Mouse (Mus musculus): Measurements from ENCODE around the gene Rin2.
A peak's percentile ranks its signal among the peaks of the same experiment; 100 is the strongest.

Gene Rin2

DNA sequence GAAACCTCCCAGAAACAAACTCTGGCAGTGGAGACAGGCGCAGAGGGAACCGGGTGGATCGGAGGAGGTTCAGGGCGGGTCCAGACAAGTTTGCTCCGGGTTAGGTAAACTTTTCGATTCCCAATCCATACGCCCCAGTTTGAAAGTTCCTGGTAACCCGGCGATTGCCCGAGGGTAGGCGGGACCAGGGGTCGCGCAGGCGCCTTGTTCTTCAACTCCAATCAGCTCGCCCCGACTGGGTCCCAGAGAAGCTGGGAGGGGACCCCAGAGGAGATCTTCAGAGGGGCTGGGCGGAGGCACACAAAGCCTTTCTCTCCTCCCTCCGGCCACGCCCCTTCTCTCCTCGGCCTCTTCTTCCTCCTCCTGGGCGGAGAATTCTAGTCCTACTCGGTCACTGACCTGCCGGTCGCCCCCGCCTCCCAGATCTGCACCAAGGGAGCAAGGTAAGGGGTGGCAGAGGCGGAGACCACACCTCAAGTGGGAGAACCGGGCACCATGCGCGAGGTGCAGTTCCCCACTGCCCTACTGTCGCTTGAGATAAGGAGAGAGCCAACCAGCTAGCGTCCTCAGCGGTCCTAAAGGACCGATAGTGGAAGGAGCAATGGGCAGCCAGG lies at the start of gene Rin2:
Rin2 (plus strand) TSS at position 74 of the 614 bp plus-strand sequence.
- peak; percentile 59 for DNase-seq

DNA sequence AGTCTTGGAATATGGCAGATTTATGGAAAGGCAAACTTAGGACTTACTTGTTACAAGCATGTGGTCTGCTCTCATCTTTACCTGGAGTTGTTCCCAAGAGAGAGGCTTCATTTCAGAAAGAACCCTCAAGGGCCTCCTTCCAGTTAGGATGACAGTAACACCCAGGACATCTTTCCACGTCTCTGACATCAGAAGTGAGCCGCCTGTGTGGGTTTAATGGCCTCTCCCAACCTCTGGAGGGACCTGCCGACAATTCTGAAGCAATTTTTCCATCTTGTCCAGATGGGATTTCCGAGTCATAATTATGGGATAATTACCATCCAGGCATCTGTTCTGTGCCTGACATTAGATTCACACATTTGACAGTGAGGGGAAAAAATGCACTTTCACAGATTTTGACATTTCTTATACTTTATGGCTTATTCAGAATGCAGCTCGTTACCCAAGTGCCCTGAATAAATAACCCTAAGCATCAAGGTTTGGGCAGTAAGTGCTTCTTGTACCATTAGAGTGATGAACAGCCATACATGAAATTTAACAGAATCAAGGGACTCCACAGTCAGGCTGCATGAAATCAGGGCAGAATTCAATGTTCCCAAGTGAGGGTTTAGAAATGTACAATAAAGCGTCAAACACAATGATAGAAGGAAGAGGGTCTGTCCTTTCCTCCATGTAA lies 43.8 kb upstream of the Rin2 start:
- no peak for DNase-seq

DNA sequence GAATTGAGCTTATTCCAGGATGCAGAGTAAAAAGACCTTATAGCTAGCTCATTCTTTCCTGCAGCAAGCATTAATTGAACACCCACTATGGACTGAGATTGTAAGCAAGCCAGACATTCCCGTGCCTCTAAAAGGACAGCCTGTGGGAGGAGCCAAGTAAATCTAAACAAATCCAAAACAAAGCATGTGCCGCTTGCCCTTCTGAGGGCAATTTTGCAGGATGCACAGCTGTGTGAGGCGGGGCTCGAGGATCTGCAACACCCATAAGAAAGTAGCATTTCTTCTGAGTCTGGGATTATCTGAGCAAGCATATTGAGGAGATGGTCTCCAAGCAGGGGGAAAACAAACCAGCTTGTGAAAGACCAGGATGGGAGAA lies 43.2 kb upstream of the Rin2 start:
- DNase-seq = no peak

DNA sequence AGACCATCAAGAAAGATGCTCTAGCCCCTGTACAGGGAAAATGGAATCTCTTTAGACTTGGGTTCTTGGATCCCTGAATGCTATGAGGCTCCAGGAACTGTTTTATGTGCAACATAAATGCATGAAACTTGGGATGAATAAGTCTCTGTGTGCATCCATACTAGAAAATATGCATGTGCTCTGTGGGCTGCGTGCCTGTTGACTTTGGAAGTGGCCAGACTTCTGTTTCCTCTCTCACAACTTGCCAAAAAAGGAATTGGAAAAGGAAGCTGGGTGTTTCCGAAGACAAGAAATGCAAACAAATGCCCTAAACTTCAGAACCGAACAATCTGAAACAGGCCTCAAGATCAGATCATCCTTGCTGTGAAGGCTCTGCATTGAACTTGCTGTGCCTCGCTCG lies 41.2 kb upstream of the Rin2 start:
- DNase-seq = no peak

DNA sequence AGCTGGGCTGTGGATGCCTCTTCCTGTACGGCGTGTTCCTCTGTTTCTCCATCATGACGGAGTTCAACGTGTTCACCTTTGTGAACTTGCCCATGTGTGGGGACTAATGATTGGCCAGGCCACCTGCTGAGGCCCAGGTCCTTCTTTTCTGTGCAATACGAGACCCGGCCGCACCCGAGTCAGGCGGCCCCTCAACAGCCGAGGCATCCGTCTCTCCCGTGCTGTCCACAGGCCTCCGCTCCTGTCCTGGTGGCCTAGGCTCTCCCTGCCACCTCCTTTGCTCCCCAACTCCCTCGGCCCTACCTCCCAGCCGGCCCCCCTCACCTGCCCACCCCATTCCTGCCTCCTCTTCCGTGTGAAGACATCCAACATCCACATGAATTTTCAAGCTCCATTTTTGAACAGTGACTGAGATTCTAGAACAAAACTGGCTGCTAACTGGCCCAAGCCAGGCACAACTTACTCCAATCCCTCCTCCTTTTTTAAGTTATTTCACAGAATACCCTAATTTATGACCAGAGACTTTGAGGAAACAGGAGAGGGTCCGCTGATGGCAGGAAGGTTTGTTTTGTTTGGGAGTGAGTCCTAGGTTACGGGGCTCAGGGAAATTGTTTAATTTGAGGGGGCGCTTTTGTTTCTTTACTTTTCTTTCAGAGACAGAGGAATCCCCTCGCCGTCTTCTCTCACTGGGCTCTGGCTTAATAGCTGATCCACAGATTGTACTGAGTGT lies 34.6 kb upstream of the Rin2 start:
- no peak for DNase-seq

DNA sequence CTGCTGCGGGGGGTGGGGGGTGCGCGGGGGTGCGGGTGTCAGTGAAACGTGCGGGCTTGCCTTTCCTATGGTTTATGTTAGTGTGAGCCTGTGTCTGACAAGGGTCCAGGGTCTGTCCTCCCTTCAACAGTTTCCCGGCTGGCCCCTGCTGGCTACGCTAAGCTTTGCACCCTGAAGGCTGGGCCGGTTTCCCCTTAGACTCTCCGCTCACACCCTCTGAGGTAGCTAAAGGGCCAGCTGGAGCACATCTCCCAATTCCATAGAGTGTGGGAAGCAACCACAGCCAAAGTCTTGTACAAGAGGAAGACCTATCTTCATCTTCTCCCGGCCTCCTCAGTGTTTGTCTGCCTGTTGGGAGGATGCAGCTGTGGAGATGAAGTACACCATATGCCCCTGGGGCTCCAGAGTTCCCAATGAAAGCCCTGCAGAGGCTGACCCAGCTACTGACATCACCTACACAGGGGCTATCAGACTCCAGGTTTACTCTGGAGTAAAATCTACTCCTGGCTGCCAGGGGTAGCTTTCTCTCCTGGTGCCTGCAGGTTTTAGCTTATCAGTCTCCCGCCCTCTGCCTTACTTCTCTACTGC lies 19.5 kb upstream of the Rin2 start:
- no peak for DNase-seq

DNA sequence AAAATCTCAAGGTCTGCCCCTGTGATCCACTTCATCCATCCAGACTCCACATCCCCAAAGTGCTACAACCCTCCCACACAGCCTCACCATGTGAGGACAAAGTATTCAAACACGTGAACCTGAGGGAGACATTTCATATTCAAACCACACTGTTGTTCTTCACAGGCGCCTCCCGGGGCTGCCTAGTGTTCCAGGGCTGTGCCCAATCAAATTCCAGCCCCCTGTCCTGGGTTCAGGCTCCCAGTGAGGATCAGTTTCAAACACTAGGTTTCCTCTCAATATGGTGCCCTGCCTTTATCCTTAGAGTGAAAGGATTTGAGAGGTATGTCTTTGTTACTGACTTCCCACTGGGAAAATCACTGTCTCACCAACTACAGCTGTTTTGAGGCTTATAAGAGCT lies 18.9 kb upstream of the Rin2 start:
- no peak for DNase-seq

DNA sequence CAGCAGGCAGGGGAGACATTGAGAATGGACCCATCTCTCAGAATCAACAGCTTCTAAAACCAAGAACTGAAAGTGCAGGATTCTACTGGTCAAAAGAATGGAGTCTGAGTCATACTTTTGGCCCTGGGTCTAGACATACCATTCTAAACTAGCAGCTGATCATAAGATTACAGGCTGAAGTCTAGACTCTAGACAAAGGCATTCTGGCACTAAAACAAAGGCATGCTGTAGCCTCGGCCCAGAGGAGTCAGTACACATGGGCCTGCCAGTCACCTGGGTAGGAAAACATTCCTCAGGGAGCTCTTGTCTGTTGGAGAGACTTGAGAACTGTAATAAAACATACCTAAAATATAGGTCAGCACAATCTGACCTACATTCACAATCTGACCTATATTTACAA lies 18.3 kb upstream of the Rin2 start:
- DNase-seq = no peak

DNA sequence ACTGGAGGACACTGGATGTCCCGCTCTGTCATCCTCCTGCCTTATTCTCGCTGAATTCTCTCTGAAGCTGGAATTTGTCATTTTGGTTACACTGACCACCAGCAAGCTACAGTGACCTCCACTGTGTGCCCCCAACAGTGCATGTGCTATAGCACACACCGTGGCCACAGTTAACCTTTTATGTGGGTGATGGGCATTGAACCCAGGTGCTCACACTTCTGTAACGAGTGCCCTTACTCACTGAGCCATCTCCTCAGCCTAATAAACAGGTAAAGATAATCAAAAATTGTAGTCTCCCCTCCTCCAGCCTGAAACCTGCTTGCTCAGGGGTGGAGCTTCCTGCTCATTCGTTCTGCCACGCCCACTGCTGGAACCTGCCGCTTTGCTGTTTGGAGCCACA lies 13.8 kb upstream of the Rin2 start:
- no peak for DNase-seq

DNA sequence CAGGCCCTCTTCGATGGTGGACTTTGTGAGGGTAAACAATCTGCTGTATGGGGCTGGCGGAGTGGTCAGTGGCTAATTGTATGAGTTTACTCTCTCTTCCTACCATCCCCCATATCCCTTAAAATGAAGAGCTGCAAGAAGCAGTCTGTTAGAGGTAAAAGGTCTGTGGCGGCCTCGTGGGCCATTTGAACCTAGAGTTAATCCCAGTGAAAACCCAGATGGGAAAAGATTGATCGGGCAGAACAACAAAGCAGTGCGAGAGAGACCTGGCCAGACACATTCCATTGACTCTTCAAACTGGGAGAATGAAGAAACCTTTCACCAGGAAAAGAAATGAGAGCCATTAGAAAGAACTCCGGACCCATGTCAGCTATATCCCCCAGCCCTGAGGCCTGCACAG lies 11.1 kb upstream of the Rin2 start:
- no peak for DNase-seq

DNA sequence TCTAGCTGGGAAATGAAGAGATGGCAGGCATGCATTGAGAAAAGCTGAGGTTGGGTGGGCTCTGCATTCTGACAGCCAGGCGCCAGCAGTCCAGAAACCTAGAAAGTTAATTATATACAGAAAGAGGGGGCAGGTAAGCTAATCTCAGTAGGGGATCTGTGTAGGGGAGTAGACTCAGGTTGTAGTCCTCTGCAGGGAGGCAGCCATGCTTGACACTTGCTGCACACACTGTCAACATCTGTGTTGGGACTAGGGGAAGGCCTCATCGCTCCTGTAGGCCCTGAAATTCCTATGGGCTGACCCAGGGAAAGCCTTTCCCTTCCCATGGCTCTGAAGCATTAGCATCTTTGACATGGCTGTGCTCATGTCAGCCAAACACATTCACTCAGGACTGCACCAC lies 10.7 kb upstream of the Rin2 start:
- no peak for DNase-seq

DNA sequence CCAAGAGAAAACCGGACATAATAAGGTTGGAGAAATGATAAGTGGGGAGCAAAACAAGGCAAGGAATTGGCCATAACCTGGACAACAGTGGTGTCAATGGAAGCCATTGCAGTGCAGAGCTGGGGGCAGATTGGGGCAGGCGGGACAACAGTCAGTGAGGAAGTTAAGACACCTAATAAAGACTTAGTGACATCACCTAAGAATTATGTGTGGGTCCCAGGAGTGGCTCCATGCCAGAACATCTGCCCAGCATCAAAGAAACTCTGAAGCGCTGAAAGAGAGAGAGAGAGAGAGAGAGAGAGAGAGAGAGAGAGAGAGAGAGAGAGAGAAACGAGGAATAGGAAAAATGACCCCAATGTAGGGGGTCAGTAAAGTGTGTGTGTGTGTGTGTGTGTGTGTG lies 6.9 kb upstream of the Rin2 start:
- no peak for DNase-seq

DNA sequence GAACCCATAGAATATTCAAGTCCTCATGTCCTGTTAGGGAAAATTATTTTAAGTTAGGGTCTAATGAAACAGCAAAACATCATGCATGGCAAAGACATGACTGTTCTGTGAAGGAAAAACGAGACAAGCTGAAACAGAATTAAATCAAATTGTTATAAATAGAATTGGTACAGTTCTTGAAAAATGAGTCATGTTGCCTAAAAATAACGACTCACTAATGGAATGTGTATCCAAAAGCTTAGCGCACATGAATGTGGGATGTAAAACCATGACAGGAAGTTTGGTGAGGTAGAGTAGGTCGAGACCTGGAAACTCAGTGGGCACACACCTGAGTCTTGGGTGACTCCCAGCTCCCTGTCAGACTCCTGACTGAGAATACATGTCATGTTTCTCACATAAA lies 4.9 kb upstream of the Rin2 start:
- DNase-seq = no peak

DNA sequence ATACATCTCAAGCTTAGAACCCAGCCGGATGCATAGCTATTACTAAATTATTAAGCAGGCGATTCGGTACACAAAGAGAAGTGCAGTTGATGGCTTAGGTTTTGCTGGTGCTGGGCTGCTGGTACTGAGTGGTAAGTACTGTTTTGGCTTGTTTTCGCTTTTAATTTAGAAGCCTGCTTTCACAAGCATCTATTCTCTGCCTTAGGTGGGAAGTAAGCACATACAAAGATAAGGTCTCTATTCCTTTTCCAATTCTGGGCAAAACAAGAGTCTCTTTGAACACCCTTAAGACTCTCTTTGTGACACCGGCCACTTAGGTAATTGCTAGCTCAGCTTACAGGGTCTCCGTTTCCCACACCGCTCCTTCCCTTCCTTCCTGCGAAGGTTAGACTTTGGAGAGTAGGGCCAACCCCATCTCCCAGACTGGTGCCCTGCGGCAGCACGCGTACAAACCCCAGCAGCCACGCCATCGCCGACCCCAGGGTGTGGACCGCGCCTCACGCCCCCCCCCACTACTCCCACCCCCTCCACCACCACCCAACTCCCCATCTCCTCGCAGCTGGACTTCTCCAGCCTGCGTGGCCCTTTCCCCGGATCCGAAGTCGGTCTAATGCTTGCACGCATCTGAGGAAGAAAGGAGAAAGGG lies 396 bp upstream of the Rin2 start:
- no peak for DNase-seq

DNA sequence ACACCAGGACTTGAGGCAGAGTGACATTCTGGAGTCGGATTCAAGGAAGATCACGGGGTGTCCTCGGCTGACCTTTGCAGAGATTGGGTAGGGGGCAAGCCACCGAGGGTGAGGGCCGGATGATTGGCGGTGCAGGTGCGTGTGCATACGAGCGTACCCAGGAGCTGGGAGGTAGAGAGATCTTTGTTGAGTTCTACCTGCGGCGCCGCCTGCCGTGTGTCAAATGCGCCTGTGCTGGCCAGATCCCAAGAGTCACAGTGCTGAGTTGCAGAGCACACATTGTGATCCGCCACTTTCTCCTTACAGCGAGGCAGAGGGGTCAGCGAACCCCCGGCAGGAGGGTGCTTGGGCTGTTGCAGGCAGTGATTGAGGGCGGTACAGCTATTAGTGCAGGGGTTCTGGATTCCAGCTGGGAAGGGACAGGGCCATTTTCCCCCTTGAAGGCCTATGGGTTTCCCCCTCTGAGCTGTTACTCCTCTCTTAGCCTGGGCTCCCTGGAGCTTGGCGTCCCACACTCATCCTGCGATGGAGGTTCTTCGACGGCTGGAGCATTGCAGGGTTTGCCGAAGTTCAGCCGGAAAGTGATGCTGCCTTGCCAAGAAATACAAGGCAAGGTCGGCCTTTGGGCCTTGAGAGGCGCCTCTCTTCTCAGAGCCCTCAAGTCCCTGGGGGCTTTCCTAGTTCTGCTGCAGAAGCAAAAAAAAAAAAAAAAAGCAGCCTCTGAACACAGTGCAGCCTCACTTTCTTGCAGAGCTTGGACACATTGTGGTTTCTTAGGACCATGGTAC lies 935 bp downstream of the Rin2 start:
- DNase-seq = no peak

DNA sequence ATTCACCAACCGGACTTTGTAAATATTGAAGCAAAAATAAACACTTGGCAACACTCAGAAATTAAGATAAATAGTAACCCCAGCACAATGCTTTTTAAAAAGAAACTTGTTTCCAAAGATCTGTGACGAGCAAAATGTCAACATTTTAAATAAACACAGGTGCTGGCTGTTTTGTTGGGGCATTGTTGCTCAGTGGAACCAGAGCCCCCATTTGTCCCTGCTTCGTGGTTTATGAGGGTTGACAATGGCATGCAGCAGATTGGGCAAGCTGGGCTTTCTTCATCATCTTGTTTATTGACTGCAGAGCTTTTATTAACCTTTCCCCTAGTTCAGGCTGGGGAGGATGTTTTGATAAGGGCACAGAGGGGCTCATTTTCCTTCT lies 1.5 kb downstream of the Rin2 start:
- DNase-seq = no peak

DNA sequence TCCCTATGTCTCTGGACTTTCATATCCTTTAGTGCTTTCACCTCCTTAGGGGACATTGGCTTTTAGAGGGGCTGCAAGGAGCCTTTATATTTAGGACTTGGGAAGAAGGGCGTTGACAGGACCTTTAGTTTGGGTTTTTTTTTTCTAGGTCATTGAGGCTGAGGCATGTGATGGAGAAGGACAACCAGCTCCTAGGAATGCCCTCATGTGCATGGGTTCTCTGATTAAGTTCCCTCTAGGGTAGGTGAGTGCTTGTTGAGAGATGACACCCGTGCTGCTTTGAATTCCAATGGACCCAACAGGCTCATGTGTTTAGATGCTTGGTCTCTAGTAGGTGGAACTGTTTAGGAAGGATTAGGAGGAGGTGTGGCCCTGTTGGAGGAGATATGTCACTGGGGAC lies 1.9 kb downstream of the Rin2 start:
- DNase-seq = no peak

DNA sequence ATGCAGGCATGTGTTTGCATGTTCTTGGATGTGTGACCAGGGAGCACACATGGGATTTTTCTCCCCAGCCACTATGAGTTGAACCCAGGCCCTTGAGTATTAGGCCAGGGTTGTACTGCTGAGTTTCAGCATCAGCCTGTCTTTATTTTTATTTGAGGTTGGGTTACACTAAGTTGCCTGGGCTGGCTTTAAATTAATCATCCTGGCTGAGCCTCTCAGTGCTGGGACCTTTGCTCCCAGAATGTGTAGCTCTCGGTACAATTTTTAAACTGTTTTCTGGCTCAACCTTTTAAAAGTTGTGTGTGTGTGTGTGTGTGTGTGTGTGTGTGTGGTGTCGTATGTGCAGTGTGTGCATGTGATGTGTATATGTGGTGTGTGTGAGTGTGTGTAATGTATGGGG lies 5.1 kb downstream of the Rin2 start:
- DNase-seq = no peak

DNA sequence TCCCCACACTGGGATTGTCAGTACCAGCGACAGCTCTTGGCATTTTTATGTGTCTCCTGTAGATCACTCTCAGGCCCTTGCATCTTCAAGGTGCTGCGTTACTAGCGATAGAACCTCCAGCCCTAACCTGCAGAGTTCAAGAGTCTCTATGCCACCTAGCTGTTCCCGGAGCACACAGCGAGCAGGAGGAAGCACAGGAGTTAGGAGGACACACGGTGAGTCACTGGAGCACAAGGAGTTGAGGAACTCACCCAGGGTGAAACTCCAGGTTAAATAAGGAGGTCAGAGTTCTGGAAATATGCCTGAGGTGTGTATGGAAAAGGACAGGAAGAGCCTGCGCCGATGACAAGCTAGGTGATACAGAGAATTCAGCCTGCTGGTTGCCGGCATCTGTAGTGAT lies 5.7 kb downstream of the Rin2 start:
- DNase-seq = no peak

DNA sequence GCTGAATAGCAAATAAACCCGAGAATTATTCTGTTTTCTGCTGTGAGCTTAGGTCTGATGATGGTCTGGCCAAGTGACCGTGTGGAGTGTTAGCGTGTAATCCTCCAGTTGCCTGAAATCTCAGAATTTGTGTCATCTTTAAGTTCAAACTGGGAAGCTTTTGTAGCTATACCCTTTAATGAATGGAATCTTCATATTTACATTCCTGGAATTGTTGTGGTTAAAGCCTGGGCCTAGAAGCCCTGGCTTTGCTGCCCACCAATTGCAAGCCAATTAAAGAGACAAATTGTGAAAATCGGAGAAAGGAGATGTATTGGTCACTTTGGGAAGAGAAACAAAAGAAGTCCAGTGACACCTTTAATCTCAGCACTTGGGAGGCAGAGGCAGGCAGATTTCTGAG lies 6.6 kb downstream of the Rin2 start:
- DNase-seq = no peak

DNA sequence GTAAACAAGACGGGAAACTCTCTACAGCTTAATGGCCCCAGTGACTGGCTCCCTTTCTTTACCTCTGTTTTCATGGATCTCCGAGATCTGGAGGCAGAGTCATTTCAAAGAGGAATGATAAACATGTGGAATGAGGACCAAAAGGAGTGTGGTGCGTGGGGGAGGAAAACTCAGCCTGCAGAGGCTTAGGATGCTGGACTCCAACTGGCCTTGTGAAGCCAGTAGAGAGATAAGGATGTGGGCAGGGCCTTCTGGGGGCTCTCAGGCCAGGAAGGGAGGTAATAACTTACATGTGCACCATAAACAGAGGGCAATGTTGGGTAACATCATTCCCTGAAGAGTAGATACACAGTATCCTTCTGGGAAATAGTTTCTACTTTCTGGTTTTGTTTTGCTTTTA lies 7.9 kb downstream of the Rin2 start:
- DNase-seq = no peak

DNA sequence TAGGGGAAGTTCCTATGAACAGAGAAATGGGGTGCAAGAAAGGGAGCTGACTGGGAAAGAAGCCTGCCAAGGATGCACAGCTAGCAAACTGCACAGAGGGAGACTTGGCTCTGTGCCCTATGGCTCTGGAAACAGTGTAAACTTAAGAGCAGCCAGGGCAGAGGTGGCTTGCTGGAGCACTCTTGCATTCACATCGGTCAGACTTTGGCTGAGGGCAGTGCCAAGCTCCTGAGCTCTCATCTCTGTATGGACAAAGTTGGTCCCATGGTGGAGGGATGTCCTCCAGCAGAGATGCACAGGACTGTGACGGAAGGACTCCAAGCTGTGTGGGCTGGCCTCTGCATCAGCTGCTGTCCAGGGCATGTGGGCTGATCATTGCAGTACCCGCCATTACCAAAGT lies 8.5 kb downstream of the Rin2 start:
- DNase-seq = no peak

DNA sequence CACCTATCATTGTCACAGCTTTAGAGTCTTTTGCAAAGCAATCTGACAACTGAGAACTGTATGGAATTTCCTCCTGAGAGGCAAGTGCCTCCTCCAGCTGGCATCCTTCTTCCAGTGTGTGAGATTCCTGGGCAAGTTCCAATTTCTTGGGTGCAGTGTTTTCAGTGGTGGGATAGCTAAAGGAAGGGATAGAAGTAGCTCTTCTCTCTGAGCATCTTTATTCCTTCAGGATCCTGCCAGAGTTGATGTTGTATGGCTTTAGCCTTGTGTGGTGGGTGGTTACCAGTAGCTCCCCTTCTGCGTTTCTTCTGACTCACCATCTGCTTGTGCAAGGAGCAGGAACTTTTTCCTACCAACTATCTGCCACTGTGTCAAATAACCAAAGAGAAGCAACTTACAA lies 9.1 kb downstream of the Rin2 start:
- DNase-seq = no peak
